Comparison of ENCODE assay signal across 7 mouse cellular contexts in the genomic region with DNA sequence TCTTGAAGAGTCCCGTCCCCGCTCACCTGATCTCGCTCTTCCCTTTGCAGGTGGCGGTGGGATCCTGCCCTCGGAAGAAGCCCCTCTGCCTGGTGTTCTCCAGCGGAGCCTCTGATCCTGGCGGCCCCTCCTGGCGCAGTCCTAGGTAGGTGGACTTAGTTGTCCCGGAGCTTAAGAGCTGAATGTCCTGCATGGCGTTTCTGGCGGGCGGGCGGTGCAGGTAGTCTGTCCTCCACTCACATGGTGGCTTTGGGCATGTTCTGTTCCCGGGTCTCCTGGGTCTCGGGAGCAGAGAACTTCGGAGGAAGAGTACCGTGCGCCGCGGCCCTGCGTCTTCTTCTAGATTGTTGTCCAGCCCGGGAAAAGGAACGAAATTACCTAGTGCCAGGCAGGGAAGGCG. TPM values are rescaled to one million over a fixed set of nuclear protein-coding genes. Genes with fewer than 3 reads are reported as not detected.
DNase-seq lines count a peak whose midpoint lies in the region; ATAC-seq and TF ChIP-seq lines count a peak whose summit lies in the region.

No protein-coding gene starts in this region.

- no peak for DNase-seq in lung, embryonic 14.5 days
- DNase-seq in lung, postnatal 25 days (ENCODE audit: low spot score), result no peak
- peak; percentile 17 for DNase-seq in c-Kit-negative CD71-positive TER-119-positive erythroid progenitor cells, embryonic 14.5 days (ENCODE audit: low read depth, low spot score)
- peak; percentile 22 for DNase-seq in liver, adult 2 months (ENCODE audit: extremely low read depth, low read depth, low spot score)
- no peak for DNase-seq in layer of hippocampus, postnatal 36 days

- H3K4me1 ChIP-seq in lung, embryonic 14.5 days (ENCODE audit: insufficient read depth), result peaks cover 5% of the 10 kb centered on the region; the same call in 1 of the 2 replicates
- peaks cover 10% of the 10 kb centered on the region for H3K4me1 ChIP-seq in liver, adult 2 months (ENCODE audit: control insufficient read depth, insufficient read depth, low read length)
- peaks cover 16% of the 10 kb centered on the region for H3K4me1 ChIP-seq in neural tube, embryonic 14.5 days (ENCODE audit: control insufficient read depth, insufficient read depth, low read length)

- peak overlapping the region; percentile 55; the same call in 1 of the 2 replicates for H3K27ac ChIP-seq in lung, embryonic 14.5 days (ENCODE audit: low read depth)
- H3K27ac ChIP-seq in liver, adult 2 months (replicated peaks; ENCODE audit: insufficient read depth, low read depth, low read length), result no peak overlapping the region
- H3K27ac ChIP-seq in neural tube, embryonic 14.5 days (ENCODE audit: low read depth, low read length), result no peak overlapping the region

- no peaks in the 10 kb centered on the region for H3K9me3 ChIP-seq in lung, embryonic 14.5 days (ENCODE audit: low read depth, low read length)
- H3K9me3 ChIP-seq in neural tube, embryonic 14.5 days (ENCODE audit: control insufficient read depth, low read length), result no peaks in the 10 kb centered on the region

- no peaks in the 10 kb centered on the region for H3K27me3 ChIP-seq in lung, embryonic 14.5 days (ENCODE audit: insufficient read depth, low read length)
- no peaks in the 10 kb centered on the region for H3K27me3 ChIP-seq in liver, adult 2 months (ENCODE audit: control insufficient read depth, insufficient read depth, low read length)
- H3K27me3 ChIP-seq in neural tube, embryonic 14.5 days (ENCODE audit: control insufficient read depth, insufficient read depth, low read length), result no peaks in the 10 kb centered on the region

- H3K9ac ChIP-seq in lung, embryonic 14.5 days, result peak overlapping the region; percentile 78
- peak overlapping the region; percentile 89 for H3K9ac ChIP-seq in liver, adult 2 months (ENCODE audit: low read depth, low read length)
- peak overlapping the region; percentile 86 for H3K9ac ChIP-seq in neural tube, embryonic 14.5 days (replicated peaks; ENCODE audit: low read depth, low read length)

- peaks cover 29% of the 10 kb centered on the region for H3K36me3 ChIP-seq in lung, embryonic 14.5 days (ENCODE audit: insufficient read depth)
- no peaks in the 10 kb centered on the region for H3K36me3 ChIP-seq in liver, adult 2 months (ENCODE audit: control insufficient read depth, insufficient read depth, low read length)
- peaks cover 5% of the 10 kb centered on the region; the same call in 1 of the 2 replicates for H3K36me3 ChIP-seq in neural tube, embryonic 14.5 days (ENCODE audit: control insufficient read depth, insufficient read depth, low read length)

- no peaks in the 10 kb centered on the region for H3K79me2 ChIP-seq in liver, adult 2 months (ENCODE audit: control insufficient read depth, insufficient read depth, low read length)

- peak overlapping the region; percentile 74 for H3K4me3 ChIP-seq in lung, embryonic 14.5 days (ENCODE audit: low read depth, low read length)
- peak overlapping the region; percentile 90 for H3K4me3 ChIP-seq in liver, adult 2 months (ENCODE audit: insufficient read depth, low read depth, low read length)
- peak overlapping the region; percentile 63 for H3K4me3 ChIP-seq in neural tube, embryonic 14.5 days (ENCODE audit: low read depth, low read length)

- peak overlapping the region; percentile 77 for H3K4me2 ChIP-seq in lung, embryonic 14.5 days
- peak overlapping the region; percentile 80 for H3K4me2 ChIP-seq in neural tube, embryonic 14.5 days (ENCODE audit: low read depth, low read length)

- ATAC-seq in lung, embryonic 14.5 days (ENCODE audit: insufficient read depth), result no peak
- peak; percentile 13 for ATAC-seq in granulocyte monocyte progenitor cell, adult 5-6 weeks (replicated peaks; ENCODE audit: poor library complexity, severe bottlenecking)
- no peak for ATAC-seq in neural tube, embryonic 14.5 days (ENCODE audit: low read depth)

- TF ChIP-seq CTCF in lung, embryonic 14.5 days (IDR thresholded peaks at IDR 0.05; ENCODE audit: low read depth), result no peak
- TF ChIP-seq CTCF in liver, adult 2 months (IDR thresholded peaks at IDR 0.05; ENCODE audit: low read depth, low read length), result no peak

- WGBS in lung, embryonic 14.5 days, result 0% methylated on average over 24 of the region's 24 CpGs
- under 1% methylated on average over 24 of the region's 24 CpGs for WGBS in liver, adult 2 months
- under 1% methylated on average over 24 of the region's 24 CpGs for WGBS in neural tube, embryonic 14.5 days

- no peak for TF ChIP-seq POLR2A in liver, adult 2 months (IDR thresholded peaks at IDR 0.05; ENCODE audit: extremely low read depth, insufficient read depth, low read length)

RNA-seq across cellular contexts. Expression of a gene that starts 0.3 kb away (rescaled TPM):
- polyA plus RNA-seq in lung, embryonic 14.5 days (2014; fragmentation: Nextera tagmentation; extraction: Ambion mirVana), result 4.2 and 4.8 TPM in 2 replicates
- total RNA-seq in granulocyte monocyte progenitor cell, adult 5-6 weeks (2014; fragmentation: Nextera tagmentation), result 9.0 and 16.0 TPM in 2 replicates
- total RNA-seq in granulocyte monocyte progenitor cell, adult 5-6 weeks (2017), result 0.88 and 2.4 TPM in 2 replicates
- 0.18 and 1.0 TPM in 2 replicates for total RNA-seq in liver, adult 2 months (2014; rRNA removed)
- polyA plus RNA-seq in liver, adult 2 months (2012; rRNA removed), result 2.2 and 4.3 TPM in 2 replicates
- polyA plus RNA-seq in neural tube, embryonic 14.5 days (2014; fragmentation: Nextera tagmentation; extraction: Ambion mirVana), result 3.3 and 3.4 TPM in 2 replicates
- 10 to 100 TPM; 10.0 to 11.5 TPM for total RNA-seq in layer of hippocampus, postnatal 36 days (2021)

RNA-seq across cellular contexts. Expression of a gene that starts 0.5 kb away (rescaled TPM):
- polyA plus RNA-seq in lung, embryonic 14.5 days (2014; fragmentation: Nextera tagmentation; extraction: Ambion mirVana), result 16.2 and 17.6 TPM in 2 replicates
- total RNA-seq in granulocyte monocyte progenitor cell, adult 5-6 weeks (2014; fragmentation: Nextera tagmentation), result 9.5 and 13.8 TPM in 2 replicates
- 3.3 and 7.5 TPM in 2 replicates for total RNA-seq in granulocyte monocyte progenitor cell, adult 5-6 weeks (2017)
- total RNA-seq in liver, adult 2 months (2014; rRNA removed), result 1.4 and 1.5 TPM in 2 replicates
- 3.6 and 4.8 TPM in 2 replicates for polyA plus RNA-seq in liver, adult 2 months (2012; rRNA removed)
- 12.5 and 15.7 TPM in 2 replicates for polyA plus RNA-seq in neural tube, embryonic 14.5 days (2014; fragmentation: Nextera tagmentation; extraction: Ambion mirVana)
- total RNA-seq in layer of hippocampus, postnatal 36 days (2021), result 1 to 10 TPM; 6.6 to 6.9 TPM

Comparison
In these comparisons a context has a peak if more than half of its experiments do, and no peak if none do; other contexts are left out.
1. DNase-seq: peak in c-Kit-negative CD71-positive TER-119-positive erythroid progenitor cells, embryonic 14.5 days (single experiment) and liver, adult 2 months (single experiment); none in lung, embryonic 14.5 days (single experiment), lung, postnatal 25 days (single experiment) and layer of hippocampus, postnatal 36 days (0 of 2).
2. Peak in every context shown above with its lines, with median percentiles within 50 percentile points of each other: H3K4me3 ChIP-seq and H3K9ac ChIP-seq.